Mouse (Mus musculus): ENCODE measurements around the gene Ankrd39.

DNA sequence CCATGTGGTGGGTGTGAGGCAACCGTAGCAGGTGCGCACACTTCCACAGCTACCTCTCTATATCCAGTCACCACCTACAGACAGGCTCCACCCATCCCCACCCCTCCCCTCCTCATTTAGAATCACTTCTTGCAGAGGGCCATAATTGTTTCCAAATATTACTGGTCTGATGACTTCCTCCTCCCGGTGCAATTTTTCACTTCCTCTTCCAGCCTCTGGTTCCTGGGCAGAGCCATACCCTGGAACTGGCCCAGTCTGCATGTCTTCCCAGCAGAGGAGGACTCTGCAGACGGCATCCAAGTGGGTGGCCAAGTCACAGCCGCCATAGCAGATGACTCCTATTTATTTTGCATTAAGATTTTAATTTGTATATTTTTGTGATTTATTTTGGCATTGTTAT lies 39.0 kb downstream of the Ankrd39 start:
- TF ChIP-seq CTCF (IDR thresholded peaks at IDR 0.05) (no peak), EP300 (IDR thresholded peaks at IDR 0.05) (no peak)
